Mouse (Mus musculus) cerebellum, adult 11-12 months (tissue): ENCODE measurements at regions not wholly inside any gene's neighbourhood (a gene's known extent, or its start where the extent isn't known, plus 50 kb on each side); places are given as distances from the start of the nearest gene placed in this dataset.
A peak's percentile ranks its signal among the peaks of the same experiment; 100 is the strongest.

Experiments
- DNase-seq: peaks from one replicate; pipeline ENCODE4 v3.0.0; 2022

DNA sequence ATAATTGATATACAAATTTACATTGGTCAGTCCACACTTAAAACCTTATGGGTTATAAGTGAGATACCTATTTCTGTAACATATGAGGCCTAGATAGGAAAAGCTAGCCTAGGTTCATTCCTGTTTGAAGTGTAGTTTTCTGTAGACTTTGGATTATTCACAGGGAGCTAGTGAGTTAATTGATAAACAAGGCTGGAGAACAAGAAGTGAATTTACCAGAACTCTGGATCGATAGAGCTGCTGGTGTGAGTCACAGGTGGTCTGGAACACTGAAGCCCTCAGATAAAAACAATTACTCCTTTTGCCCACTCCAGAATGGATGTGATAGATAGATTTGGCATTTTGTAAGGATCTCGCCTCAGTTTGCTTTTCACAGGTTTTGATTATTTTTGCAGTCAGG is 62.0 kb upstream of the Rtl1 start:
- DNase-seq = no peak

DNA sequence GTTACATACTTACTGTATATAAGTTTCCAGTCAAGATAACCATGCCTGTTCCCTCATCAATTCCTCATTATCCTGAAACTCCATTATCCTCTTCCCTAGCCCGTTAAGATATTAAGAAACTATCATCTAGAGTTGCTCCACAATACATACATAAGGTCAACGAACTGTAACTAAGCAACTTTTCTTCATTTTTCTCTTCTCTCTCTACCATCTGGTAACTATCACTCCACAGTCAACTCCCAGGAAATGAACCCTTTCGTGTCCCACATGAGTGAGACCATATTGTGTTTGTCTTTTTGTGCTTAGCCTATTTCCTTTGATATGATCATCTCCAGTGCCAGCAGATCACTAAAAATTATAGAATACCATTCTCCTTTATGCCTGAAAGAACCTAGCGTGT is 74.6 kb upstream of the Rtl1 start:
- no peak for DNase-seq

DNA sequence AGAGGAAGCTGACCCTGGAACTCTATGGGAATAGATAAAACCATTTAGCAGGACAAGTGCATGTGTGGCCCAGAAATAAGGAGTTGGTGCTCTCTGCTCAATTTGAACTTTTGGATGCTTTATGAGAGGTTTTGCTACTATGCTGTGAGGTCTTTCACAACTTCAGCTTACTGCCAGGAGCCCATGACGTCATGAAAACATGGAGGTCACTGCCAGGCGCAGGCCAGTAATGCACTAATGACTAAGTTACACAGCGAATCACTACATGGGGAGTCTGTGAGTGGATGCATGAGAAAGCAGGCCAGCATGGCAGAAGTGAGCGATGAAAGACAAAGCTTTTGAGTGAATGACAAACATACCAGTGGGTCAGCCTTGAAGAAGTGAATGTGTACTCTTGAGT is 93.9 kb upstream of the Rtl1 start:
- no peak for DNase-seq

DNA sequence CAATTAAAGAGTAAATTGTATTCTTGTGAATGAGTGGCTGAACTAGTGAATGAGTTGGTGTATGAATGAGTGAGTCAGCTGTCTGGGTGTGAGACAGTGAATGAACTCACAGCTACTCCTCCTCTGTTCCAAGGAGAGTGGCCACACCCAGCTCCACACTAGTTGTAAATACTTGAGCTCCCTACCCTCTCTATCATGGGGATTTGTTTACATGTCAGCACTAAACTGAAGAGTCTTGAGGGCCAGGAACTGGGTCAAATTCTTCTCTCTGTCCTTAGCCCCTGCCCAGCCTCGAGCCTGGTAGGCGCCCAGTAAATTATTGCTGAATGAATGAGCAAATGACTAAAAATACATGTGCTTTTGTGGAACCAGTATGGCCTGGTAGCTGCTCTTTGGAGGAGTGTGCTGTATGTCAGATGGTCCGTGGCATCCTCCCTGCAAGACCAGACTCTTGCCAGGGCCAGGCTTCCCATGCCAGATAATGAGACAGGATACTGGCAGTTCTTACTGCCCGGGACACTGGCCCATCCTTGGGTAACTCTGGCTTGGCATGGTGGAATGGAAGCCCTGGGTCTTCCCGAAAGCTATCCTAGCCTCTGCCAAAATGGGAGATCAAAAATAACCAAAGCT is 94.8 kb upstream of the Rtl1 start:
- DNase-seq = peak; percentile 92

DNA sequence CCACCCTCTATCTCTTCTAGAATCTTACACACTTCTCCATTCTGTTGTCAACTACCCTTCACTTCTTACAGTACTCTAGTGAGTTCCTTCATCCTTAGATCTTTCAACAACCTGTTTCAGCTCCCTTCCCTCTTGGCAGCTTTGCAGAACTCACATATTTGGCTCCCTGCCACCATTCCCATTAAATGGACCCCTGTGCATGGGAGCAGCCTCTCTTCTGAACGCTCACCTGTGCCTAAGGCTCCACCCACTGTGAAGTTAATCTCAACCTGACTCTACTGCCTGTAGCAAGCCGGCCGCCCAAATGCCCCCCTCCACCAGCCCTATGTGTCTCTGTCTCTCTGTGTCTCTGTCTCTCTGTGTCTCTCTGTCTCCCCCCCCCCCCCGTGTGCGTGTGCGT is 106.7 kb upstream of the Rtl1 start:
- DNase-seq = no peak

DNA sequence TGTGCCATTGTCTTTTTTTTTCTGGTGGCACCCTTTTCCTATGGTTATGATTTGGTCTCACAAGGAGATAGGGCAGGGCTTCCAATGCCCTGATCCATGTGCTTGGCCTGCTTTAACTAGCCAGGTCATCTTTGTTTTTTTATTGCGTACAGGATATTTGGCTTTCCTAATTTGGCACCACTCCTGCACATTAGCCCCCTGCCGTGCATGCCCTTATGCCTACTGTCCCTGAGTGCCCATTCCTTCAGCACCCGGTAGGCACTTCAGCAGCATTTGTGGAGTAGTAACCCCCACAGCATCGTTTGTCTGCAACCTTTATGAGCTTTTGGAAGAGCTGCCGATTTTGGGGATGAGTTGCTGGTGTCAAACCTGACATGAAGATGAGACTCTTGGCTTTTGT is 109.5 kb upstream of the Rtl1 start:
- peak; percentile 68 for DNase-seq

DNA sequence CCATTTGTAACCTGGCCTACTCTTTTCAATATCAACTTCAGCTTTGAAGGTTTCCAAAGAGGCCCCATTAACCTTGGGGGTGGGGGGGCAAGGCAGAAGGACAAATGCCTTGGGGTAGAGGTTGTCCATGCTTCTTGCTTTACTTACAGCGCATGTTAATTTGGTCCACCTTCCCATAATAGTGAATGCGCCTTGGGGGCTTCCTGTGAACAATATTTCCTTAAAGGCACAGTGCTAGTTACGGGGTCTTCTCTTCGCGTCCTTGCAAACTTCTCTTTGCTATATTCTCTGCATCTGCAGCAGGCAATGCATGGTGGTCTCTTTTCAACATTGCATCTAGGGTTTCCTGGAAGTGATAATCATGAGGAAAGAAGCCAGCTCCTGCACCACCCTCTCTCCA is 111.3 kb upstream of the Rtl1 start:
- DNase-seq = peak; percentile 1

DNA sequence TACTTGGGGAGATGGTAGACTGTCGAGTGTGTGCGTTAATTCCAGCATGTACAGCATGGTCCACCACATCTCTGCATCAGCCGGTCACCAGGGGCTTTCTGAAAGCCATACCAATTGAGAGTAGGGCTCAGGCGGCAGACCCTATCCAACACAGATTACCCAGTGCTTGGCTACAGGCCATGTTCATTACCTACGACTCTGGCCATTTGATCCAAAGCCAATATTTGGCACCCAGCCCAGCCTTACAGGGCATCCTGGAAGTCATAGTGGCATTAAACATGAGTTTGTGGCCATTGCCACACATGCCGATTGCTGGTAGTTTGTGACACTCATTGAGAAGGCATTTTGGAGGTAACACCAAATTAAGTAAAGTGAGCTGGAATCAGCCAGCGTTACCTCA is 111.8 kb upstream of the Rtl1 start:
- DNase-seq = peak; percentile 42

DNA sequence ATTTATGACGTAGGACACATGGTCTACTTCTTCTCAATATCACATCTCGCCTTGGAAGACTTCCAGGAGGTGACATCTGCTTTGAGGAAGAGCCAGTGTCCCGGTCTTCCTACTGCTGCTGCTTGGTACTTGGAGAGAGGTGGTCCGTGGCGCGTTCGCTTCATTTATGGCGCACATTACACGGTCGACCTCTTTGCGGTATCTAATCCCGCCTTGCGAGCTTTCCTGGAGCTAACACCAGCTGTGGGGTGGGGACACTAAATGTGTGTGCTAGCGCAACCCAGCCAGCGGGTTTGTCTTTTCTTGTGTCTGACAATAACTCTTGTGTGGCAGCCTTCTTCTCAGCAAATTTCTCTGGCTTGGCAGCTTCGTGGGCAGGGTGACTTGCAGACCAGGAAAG is 112.3 kb upstream of the Rtl1 start:
- peak; percentile 14 for DNase-seq

DNA sequence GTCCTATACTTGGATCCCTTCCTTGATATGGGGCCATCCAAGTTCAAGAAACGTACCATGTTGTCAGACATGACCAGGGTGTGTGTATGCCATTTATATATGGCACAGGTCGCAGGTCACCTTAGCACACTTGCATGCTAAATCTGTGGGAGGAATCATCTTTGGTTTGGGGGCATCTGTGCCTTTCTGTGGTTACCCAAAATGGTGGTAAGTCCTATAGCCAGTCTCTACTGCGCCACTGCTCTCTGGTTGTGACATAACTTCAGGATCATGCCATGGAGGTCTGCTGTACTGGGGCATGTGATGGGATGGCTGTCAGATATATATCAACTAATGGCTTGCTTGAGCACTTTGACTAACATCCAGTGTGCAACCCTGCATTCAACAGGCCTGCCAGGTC is 112.9 kb upstream of the Rtl1 start:
- DNase-seq = peak; percentile 1

DNA sequence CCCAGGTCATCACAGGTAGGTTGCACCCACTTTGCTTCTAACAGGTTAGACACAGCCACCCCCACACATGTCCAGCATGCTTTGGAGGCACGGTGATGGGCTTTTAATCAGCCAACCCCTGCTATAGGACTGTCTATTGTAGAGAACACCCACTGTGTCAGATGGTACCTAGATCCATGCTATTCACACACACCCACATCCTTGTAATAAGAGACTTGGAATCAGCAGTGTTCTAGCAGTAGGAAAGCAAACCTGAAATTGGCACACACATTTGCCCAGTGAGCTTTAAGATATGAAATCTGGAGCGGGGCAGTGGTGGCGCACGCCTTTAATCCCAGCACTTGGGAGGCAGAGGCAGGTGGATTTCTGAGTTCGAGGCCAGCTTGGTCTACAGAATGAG is 113.9 kb upstream of the Rtl1 start:
- DNase-seq = peak; percentile 1

DNA sequence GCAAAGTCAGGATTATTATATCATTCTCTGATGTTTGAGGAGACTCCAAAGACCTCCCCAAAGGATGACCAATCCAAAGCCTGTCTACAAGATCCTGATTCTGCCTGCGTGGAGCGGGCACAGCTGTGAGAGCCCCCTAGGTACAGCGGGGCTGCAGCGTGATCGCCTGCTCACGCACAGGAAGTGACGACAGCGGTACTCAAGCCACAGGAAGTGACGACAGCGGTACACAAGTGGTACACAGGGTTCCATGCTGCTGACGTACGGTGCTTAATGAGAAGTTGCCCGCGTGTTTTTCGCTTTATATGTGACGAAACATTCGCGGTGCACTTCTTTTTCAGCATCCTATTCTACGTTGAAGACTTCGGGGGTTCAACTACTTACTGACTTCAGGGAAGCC is 116.9 kb upstream of the Rtl1 start:
- no peak for DNase-seq

DNA sequence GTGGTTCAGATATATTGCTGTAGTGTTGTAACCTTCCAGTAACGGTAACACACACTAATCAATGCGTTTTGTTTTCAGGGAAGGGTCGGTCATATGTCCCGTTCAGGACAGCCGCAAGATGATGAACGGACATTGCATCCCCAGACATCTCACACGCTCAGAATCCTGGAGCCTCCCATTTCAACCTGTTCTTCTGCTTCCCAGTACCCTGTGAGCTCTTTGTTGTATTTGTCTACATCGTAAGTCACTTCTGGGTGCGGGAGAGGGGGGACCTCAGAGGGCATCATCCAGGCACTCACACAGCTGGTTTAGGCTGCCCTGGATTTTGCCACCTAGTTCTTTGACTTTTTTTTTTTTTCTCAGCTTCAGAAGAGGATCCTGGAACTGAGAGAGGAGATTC is 117.9 kb upstream of the Rtl1 start:
- DNase-seq = no peak

DNA sequence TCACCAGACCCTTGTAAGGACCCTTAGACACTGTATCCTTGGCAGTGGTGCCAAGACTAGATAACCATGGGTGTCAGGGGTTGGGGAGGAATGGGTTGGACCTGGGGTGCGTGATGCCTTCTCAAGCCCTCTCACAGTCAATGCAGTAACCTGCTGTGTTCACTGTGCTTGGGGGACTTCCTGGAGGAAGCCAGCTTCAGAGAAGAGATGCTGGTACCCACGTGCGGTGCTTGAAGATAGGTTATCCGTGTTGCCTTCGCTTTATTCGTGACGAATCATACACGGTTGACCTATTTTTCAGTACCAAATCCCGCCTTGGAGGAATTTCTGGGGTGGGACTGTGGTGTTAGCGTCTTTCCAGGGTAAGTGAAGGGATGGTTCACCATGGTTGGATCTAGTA is 138.1 kb upstream of the Rtl1 start:
- DNase-seq = no peak

DNA sequence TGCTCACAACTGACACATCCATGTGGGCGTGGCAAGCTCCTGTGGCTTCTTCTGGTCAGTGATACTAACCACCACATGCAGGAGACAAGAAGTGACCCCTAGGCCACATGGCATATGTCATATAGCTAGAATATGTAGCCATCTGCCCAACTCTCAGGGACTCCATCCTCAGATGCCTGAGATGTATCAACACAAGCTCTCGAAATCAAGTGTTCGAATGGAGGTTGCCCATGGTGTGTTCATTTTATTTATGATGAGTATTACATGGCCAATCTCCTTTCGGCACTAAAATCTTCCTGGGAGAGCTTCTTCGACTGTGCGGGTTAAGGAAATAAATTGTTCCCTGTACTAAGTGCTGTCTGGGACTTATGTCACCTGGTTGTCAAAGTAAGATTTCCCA is 138.8 kb upstream of the Rtl1 start:
- DNase-seq = no peak

DNA sequence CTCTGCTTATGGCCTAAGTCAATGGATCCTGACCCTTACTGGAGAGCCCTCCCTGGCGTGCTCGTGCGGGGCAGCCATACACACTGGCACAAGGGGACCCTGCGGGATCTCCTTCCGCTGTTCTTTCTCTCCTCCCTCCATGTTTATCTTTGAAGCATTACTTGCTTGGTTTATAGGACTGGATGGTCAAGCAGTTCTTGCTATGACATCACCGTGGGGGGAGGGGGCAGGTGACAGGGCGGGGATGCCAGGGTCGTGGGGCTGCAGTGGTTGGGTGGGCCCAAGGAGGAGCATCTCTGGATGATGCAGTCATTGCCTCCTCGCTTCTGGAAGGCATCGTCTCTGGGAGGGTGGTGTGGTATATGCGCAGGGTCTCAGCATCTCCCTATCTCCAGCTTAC is 142.4 kb upstream of the Rtl1 start:
- no peak for DNase-seq

DNA sequence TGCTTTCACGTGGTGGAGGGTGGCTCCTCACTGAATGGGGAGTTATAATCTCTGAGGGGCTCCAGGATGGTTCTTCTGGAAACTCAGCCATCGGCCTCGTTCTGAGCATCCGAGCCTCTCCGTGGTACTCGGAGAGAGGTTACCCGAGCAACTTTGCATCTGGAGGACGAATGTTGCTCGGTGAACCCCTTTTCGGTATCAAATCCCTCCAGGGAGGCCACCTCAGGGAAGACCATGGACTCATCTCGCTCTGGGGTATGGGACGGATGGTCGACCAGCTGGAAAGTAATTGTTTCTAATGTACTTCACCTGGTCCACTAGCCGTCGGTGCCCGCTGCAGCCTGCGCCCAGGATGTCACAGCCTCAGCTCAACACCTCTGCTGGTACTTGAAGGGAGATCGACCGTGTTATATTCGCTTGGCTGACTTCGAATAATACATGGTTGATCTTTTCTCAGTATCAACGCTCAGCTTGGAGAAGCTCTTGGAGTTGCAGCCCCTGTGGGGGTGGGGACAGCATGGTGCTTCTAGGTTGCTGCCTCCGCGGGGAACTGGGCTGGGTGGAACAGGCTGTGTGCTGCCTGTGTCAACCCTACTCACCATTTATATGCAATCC is 143.0 kb upstream of the Rtl1 start:
- DNase-seq = no peak

DNA sequence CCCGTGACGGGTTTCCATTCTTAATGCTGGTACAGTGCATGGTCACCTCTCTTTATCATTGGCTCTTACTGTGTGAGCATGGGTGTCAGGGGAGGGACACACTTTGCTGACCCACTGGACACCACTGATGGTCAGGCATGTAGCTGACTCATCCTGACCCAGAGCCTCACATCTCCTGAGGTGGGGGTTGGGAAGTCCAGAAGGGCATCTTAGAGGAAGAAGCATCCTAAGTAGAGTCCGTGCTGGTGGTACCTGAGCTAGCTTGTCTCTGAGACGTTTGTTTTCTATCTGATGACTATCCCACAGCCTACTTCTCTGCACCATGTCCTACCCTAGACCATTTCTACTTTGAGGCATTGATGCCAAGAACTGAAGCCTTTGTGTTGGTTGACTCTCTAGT is 144.1 kb upstream of the Rtl1 start:
- DNase-seq = no peak

DNA sequence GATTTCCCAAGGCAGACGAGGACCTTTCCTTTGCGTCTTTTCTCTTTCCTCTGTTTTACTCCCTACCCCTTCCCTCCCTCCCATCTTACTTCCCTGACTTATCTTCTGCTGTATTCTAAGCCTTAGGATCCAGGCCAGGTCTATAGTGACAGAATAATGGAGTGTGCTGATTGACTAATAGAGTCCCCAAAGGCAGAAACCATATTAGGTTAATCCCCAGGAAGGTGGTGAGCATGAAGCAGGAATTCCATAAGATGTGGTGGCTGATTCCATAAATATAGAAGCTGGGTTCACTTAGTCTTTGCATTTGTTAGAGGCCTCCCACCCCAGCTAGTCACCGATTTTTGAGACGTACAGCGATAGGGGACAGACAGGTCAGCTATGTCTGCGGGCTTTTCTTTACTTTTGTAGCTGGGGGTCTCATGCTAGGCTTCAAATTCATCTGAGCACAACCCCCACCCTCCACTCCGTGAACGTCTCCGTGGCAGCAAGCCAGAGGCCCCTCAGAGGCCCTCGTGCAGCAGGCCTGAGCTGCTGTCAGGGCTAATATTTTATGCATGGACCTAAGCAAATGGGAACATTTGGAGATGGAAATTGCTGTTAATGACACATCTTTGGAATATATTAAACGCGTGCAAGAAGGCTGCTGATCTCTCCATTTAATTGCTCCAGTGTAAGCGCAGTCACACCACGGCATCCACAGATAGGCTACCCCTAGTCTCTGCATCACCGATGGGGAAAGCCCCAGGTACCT is 145.8 kb upstream of the Rtl1 start:
- no peak for DNase-seq

DNA sequence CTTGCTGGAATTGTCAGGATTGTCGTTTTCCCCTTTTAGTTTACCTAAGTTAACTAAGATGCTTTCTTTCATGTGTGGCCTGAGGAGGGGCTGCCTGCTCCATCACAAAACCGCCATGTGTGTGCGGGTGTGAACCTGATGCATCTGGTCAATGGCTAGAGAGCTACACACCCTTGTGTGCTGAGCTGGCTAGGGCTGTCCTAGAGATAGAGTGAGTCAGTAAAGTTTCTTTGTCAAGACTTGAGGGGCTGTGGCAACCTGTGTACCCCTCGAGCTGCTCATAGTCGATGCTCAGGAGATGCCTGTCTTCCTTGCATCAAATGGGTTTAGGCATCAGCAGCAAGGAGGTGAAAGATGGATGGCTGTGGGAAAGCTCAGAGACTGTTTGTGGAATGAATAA is 147.1 kb upstream of the Rtl1 start:
- no peak for DNase-seq

DNA sequence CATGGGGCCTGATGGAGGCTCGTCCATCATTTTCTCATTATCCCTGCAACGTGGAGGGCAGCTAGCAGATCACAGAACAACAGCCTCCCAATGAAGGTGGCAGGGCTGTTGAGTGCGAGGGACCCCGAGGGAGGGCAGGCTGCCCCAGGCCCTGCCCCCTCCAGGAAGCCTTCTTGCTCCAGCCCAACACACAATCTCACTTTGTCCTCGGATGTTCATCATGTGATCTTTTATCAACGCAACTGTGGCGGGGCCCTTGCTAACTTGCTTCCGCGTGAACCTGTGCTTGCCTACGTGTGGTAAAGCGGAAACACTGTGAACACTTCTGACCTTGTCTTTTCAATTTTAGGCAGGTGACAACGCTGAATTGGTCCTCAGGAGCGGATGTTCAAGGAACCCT is 147.6 kb upstream of the Rtl1 start:
- no peak for DNase-seq

DNA sequence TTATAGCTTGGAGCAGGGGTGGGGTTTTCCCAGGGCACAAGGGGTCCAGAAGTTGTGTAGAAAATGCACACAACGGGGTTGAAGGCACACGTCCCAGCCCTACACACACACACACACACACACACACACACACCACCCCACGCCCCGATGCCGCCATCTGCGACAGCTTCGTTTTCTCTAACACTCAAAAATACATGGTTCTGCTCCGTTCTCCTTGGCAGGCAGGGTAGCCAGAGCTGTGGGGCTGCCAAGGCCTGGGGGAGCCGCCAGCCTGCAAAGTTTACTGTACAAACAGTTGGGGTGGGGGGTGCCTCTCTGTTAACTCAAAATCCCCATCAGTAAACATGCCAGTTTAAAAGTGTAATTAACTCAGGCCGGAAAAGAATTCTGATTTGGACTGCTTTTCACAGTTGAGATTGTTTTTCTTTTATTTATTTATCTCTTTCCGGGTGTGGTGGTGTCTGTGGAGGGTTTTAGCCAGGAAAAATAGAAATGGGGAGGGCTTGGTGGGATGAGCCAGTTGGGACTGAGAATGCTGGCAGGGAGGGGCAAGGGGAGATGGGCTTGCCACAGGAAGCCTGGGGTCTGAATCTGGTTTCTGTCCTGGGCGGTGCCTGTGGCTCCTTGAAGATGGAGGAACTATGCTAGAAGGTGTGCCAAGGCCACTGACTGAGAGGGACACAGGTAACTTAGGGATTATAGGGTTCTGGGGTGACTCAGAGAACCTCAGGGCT is 148.4 kb upstream of the Rtl1 start:
- no peak for DNase-seq

DNA sequence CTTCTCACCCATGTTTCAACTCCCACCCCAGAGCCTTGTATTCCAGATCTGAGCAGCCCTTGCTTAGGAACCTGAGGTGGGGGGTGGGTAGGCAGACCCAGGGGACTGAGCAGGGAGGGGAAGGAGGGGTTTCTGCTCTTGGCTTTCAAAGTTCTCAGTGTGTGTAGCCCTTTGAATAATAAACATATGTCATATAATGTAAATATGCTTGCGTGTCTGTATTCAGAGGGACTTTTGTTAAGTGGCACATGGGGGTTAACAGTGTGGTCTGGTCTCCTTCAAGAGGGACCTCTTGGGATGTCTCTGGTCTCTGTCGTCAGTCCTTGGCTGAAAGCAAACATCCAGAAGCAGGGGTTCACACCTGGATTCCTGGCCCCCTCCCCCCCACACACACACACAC is 149.1 kb upstream of the Rtl1 start:
- no peak for DNase-seq

DNA sequence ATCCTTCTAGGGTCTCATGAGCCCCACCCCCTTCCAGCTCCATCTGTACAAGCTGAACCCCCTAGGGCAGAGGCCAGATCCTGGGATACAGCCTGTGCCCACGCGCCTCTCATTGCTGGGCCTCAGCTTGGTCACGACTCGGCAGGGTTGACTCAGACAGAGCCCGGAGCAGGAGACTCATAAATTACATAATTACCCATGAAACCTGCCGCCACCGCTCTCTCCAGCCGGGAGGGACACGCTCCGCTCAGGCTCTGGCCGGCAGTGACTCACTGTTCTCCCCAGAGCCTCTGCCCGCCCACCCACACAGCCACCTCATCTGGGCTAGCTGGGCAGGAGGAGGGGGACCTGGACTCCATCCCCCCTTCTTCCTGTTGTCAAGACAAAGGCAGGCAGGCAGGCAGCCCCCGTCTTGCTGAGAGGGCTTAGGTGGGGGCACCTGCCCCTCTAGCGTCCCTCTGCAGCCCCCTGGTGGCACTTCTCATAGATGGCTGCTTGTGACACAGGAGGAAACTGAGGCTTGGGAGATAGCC is 149.6 kb upstream of the Rtl1 start:
- DNase-seq = peak; percentile 48
